Mouse (Mus musculus): ENCODE results near the gene Sdc4. TPM values are rescaled to one million over a fixed set of nuclear protein-coding genes. Genes with fewer than 3 reads are reported as not detected.

The Sdc4 gene
- polyA plus RNA-seq, 1 experiment from 2014 or later: 120 TPM

- peaks cover 72% of the 10 kb centered on the region for H3K4me1 ChIP-seq (replicated peaks)
- H3K4me3 ChIP-seq (replicated peaks): peak overlapping the region; percentile 15
- peak overlapping the region; percentile 35 for H3K9ac ChIP-seq
Measured at GRCm38 (mm10) chr2:164436215-164436913, 7.3 kb downstream of the Sdc4 start.

GRCm38 (mm10) chr2:164435216-164436090 lies 8.2 kb downstream of the Sdc4 start:
- Histone ChIP-seq H3K27me3 (replicated peaks) (no peaks in the 10 kb centered on the region), H3K36me3 (no peaks in the 10 kb centered on the region), H3K9me3 (no peaks in the 10 kb centered on the region), H3K27ac (peak overlapping the region; percentile 93), H3K4me2 (replicated peaks) (peak overlapping the region; percentile 83), H3K4me1 (replicated peaks) (peaks cover 74% of the 10 kb centered on the region), H3K9ac (0 out of 2 replicates have a peak overlapping the region, but pooled peaks have one; percentile 35), H3K4me3 (replicated peaks) (no peak overlapping the region)
- ATAC-seq: no peak
- WGBS: 27% methylated on average over 5 of the region's 5 CpGs

More at GRCm38 (mm10) chr2:164436215-164436913, 7.3 kb downstream of the Sdc4 start:
- H3K27me3 ChIP-seq (replicated peaks): no peaks in the 10 kb centered on the region
- ATAC-seq: no peak
- WGBS: 19% methylated on average over 8 of the region's 8 CpGs
- H3K4me2 ChIP-seq (replicated peaks): peak overlapping the region; percentile 83
- peak overlapping the region; percentile 93 for H3K27ac ChIP-seq
- no peaks in the 10 kb centered on the region for H3K9me3 ChIP-seq
- H3K36me3 ChIP-seq: no peaks in the 10 kb centered on the region

GRCm38 (mm10) chr2:164434681-164435080 lies 9.0 kb downstream of the Sdc4 start:
- Histone ChIP-seq H3K9ac (0 out of 2 replicates have a peak overlapping the region, but pooled peaks have one; percentile 3), H3K4me2 (replicated peaks) (peak overlapping the region; percentile 83), H3K9me3 (no peaks in the 10 kb centered on the region), H3K27me3 (replicated peaks) (no peaks in the 10 kb centered on the region), H3K27ac (peak overlapping the region; percentile 93), H3K4me3 (replicated peaks) (no peak overlapping the region), H3K36me3 (no peaks in the 10 kb centered on the region), H3K4me1 (replicated peaks) (peaks cover 70% of the 10 kb centered on the region)
- no peak for ATAC-seq
- WGBS: 40% methylated on average over 3 of the region's 3 CpGs

- H3K4me2 ChIP-seq (replicated peaks): peak overlapping the region; percentile 54
- no peaks in the 10 kb centered on the region for H3K9me3 ChIP-seq
- H3K9ac ChIP-seq: 0 out of 2 replicates have a peak overlapping the region, but pooled peaks have one; percentile 2
- no peaks in the 10 kb centered on the region for H3K27me3 ChIP-seq (replicated peaks)
- peaks cover 69% of the 10 kb centered on the region for H3K4me1 ChIP-seq (replicated peaks)
- peak overlapping the region; percentile 73 for H3K27ac ChIP-seq
- 63% methylated on average over 9 of the region's 9 CpGs for WGBS
- H3K36me3 ChIP-seq: peaks cover under 1% of the 10 kb centered on the region
- no peak overlapping the region for H3K4me3 ChIP-seq (replicated peaks)
- no peak for ATAC-seq
Measured at GRCm38 (mm10) chr2:164433278-164433895, 10.3 kb downstream of the Sdc4 start.

GRCm38 (mm10) chr2:164432541-164433191 lies 11.0 kb downstream of the Sdc4 start:
- Histone ChIP-seq H3K4me2 (replicated peaks) (peak overlapping the region; percentile 54), H3K4me1 (replicated peaks) (peaks cover 69% of the 10 kb centered on the region), H3K9ac (0 out of 2 replicates have a peak overlapping the region, but pooled peaks have one; percentile 2), H3K36me3 (peaks cover 6% of the 10 kb centered on the region), H3K27ac (peak overlapping the region; percentile 73), H3K4me3 (replicated peaks) (peak overlapping the region; percentile 7; the same call in 1 of the 2 replicates), H3K9me3 (no peaks in the 10 kb centered on the region), H3K27me3 (replicated peaks) (no peaks in the 10 kb centered on the region)
- ATAC-seq: no peak
- WGBS: 16% methylated on average over 22 of the region's 22 CpGs

- peak overlapping the region; percentile 54 for H3K4me2 ChIP-seq (replicated peaks)
- no peaks in the 10 kb centered on the region for H3K9me3 ChIP-seq
- H3K27me3 ChIP-seq (replicated peaks): no peaks in the 10 kb centered on the region
- peak overlapping the region; percentile 5; the same call in 1 of the 2 replicates for H3K4me3 ChIP-seq (replicated peaks)
- peak; percentile 57 for ATAC-seq
- 48% methylated on average over 9 of the region's 9 CpGs for WGBS
- peak overlapping the region; percentile 73 for H3K27ac ChIP-seq
- peaks cover 66% of the 10 kb centered on the region for H3K4me1 ChIP-seq (replicated peaks)
- H3K9ac ChIP-seq: 0 out of 2 replicates have a peak overlapping the region, but pooled peaks have one; percentile 12
- peaks cover 7% of the 10 kb centered on the region for H3K36me3 ChIP-seq
Measured at GRCm38 (mm10) chr2:164431676-164432465, 11.8 kb downstream of the Sdc4 start.

- WGBS: 13% methylated on average over 7 of the region's 7 CpGs
- Histone ChIP-seq H3K9me3 (no peaks in the 10 kb centered on the region), H3K4me3 (replicated peaks) (no peak overlapping the region)
Measured at GRCm38 (mm10) chr2:164430697-164431096, 13.0 kb downstream of the Sdc4 start.

GRCm38 (mm10) chr2:164429881-164430615 lies 13.6 kb downstream of the Sdc4 start:
- Histone ChIP-seq H3K36me3 (peaks cover 15% of the 10 kb centered on the region), H3K4me1 (replicated peaks) (peaks cover 49% of the 10 kb centered on the region), H3K4me3 (replicated peaks) (no peak overlapping the region), H3K9me3 (no peaks in the 10 kb centered on the region), H3K27ac (peak overlapping the region; percentile 72), H3K27me3 (replicated peaks) (no peaks in the 10 kb centered on the region), H3K4me2 (replicated peaks) (peak overlapping the region; percentile 20; the same call in 1 of the 2 replicates), H3K9ac (no peak overlapping the region)
- ATAC-seq: no peak
- WGBS: 58% methylated on average over 15 of the region's 15 CpGs

More at GRCm38 (mm10) chr2:164430697-164431096, 13.0 kb downstream of the Sdc4 start:
- no peaks in the 10 kb centered on the region for H3K27me3 ChIP-seq (replicated peaks)
- no peak for ATAC-seq
- no peak overlapping the region for H3K9ac ChIP-seq
- H3K36me3 ChIP-seq: peaks cover 10% of the 10 kb centered on the region
- peak overlapping the region; percentile 72 for H3K27ac ChIP-seq
- peak overlapping the region; percentile 20; the same call in 1 of the 2 replicates for H3K4me2 ChIP-seq (replicated peaks)
- H3K4me1 ChIP-seq (replicated peaks): peaks cover 55% of the 10 kb centered on the region

- peak overlapping the region; percentile 32; the same call in 1 of the 2 replicates for H3K27ac ChIP-seq
- no peaks in the 10 kb centered on the region for H3K9me3 ChIP-seq
- no peak for ATAC-seq
- H3K4me2 ChIP-seq (replicated peaks): no peak overlapping the region
- peaks cover 36% of the 10 kb centered on the region for H3K4me1 ChIP-seq (replicated peaks)
- no peaks in the 10 kb centered on the region for H3K27me3 ChIP-seq (replicated peaks)
- H3K36me3 ChIP-seq: peaks cover 22% of the 10 kb centered on the region
- H3K9ac ChIP-seq: no peak overlapping the region
- H3K4me3 ChIP-seq (replicated peaks): no peak overlapping the region
- 32% methylated on average over 5 of the region's 5 CpGs for WGBS
Measured at GRCm38 (mm10) chr2:164428451-164428850, 15.2 kb downstream of the Sdc4 start.

GRCm38 (mm10) chr2:164426952-164427351 lies 16.7 kb downstream of the Sdc4 start:
- H3K27ac ChIP-seq: no peak overlapping the region
- H3K4me3 ChIP-seq (replicated peaks): no peak overlapping the region
- H3K4me2 ChIP-seq (replicated peaks): no peak overlapping the region
- H3K9ac ChIP-seq: no peak overlapping the region
- peaks cover 22% of the 10 kb centered on the region for H3K36me3 ChIP-seq
- no peak for ATAC-seq
- no peaks in the 10 kb centered on the region for H3K9me3 ChIP-seq
- H3K27me3 ChIP-seq (replicated peaks): no peaks in the 10 kb centered on the region
- WGBS: 84% methylated on average over 5 of the region's 5 CpGs
- peaks cover 26% of the 10 kb centered on the region for H3K4me1 ChIP-seq (replicated peaks)

Measured in intestine, embryonic 15.5 days (tissue).